Mouse (Mus musculus): ENCODE measurements at regions not wholly inside any gene's neighbourhood (a gene's known extent, or its start where the extent isn't known, plus 50 kb on each side); places are given as distances from the start of the nearest gene placed in this dataset.

- H3K4me3 ChIP-seq (ENCODE audit: low read depth, low read length): no peak overlapping the region
- no peak overlapping the region for H3K4me2 ChIP-seq (replicated peaks; ENCODE audit: low read depth, low read length)
- H3K9ac ChIP-seq (replicated peaks; ENCODE audit: low read depth): no peak overlapping the region
- DNase-seq (ENCODE audit: low spot score): no peak
- TF ChIP-seq CTCF (IDR thresholded peaks at IDR 0.05): no peak
- no peak for TF ChIP-seq EP300 (IDR thresholded peaks at IDR 0.05)
- H3K27ac ChIP-seq (ENCODE audit: low read length): no peak overlapping the region
- H3K36me3 ChIP-seq (ENCODE audit: insufficient read depth, low read length): no peaks in the 10 kb centered on the region
- no peaks in the 10 kb centered on the region for H3K9me3 ChIP-seq (ENCODE audit: low read length)
- no peaks in the 10 kb centered on the region for H3K27me3 ChIP-seq (replicated peaks; ENCODE audit: insufficient read depth, low read length)
- ATAC-seq: no peak
- WGBS: 56% methylated on average over 2 of the region's 2 CpGs
- no peaks in the 10 kb centered on the region for H3K4me1 ChIP-seq (ENCODE audit: insufficient read depth, low read depth, low read length)
Observed at GRCm38 (mm10) chr9:16925279-16925678, 424.2 kb upstream of the Fat3 start.

- DNase-seq (ENCODE audit: low spot score): no peak
- Histone ChIP-seq H3K4me2 (replicated peaks; ENCODE audit: low read depth, low read length) (no peak overlapping the region), H3K4me1 (ENCODE audit: insufficient read depth, low read depth, low read length) (no peaks in the 10 kb centered on the region), H3K27ac (ENCODE audit: low read length) (no peak overlapping the region), H3K4me3 (ENCODE audit: low read depth, low read length) (no peak overlapping the region), H3K9ac (replicated peaks; ENCODE audit: low read depth) (no peak overlapping the region), H3K9me3 (ENCODE audit: low read length) (no peaks in the 10 kb centered on the region), H3K27me3 (replicated peaks; ENCODE audit: insufficient read depth, low read length) (no peaks in the 10 kb centered on the region), H3K36me3 (ENCODE audit: insufficient read depth, low read length) (no peaks in the 10 kb centered on the region)
- TF ChIP-seq CTCF (IDR thresholded peaks at IDR 0.05): no peak
- ATAC-seq: no peak
Observed at GRCm38 (mm10) chr9:16906155-16906554, 405.1 kb upstream of the Fat3 start.

- Histone ChIP-seq H3K4me3 (ENCODE audit: low read depth, low read length) (no peak overlapping the region), H3K9ac (replicated peaks; ENCODE audit: low read depth) (no peak overlapping the region), H3K4me1 (ENCODE audit: insufficient read depth, low read depth, low read length) (no peaks in the 10 kb centered on the region), H3K4me2 (replicated peaks; ENCODE audit: low read depth, low read length) (no peak overlapping the region), H3K9me3 (ENCODE audit: low read length) (no peaks in the 10 kb centered on the region), H3K27ac (ENCODE audit: low read length) (no peak overlapping the region), H3K36me3 (ENCODE audit: insufficient read depth, low read length) (no peaks in the 10 kb centered on the region), H3K27me3 (replicated peaks; ENCODE audit: insufficient read depth, low read length) (no peaks in the 10 kb centered on the region)
- TF ChIP-seq CTCF (IDR thresholded peaks at IDR 0.05): no peak
- no peak for TF ChIP-seq EP300 (IDR thresholded peaks at IDR 0.05)
- 68% methylated on average over 2 of the region's 2 CpGs for WGBS
- ATAC-seq (no peak), DNase-seq (ENCODE audit: low spot score) (no peak)
Observed at GRCm38 (mm10) chr9:16899060-16899459, 398.0 kb upstream of the Fat3 start.

GRCm38 (mm10) chr9:16852458-16853026 is 351.5 kb upstream of the Fat3 start:
- no peak overlapping the region for H3K4me3 ChIP-seq (ENCODE audit: low read depth, low read length)
- no peak overlapping the region for H3K9ac ChIP-seq (replicated peaks; ENCODE audit: low read depth)
- H3K36me3 ChIP-seq (ENCODE audit: insufficient read depth, low read length): no peaks in the 10 kb centered on the region
- H3K27ac ChIP-seq (ENCODE audit: low read length): no peak overlapping the region
- DNase-seq (ENCODE audit: low spot score) (no peak), ATAC-seq (no peak)
- H3K9me3 ChIP-seq (ENCODE audit: low read length): no peaks in the 10 kb centered on the region
- no peak overlapping the region for H3K4me2 ChIP-seq (replicated peaks; ENCODE audit: low read depth, low read length)
- H3K4me1 ChIP-seq (ENCODE audit: insufficient read depth, low read depth, low read length): no peaks in the 10 kb centered on the region
- H3K27me3 ChIP-seq (replicated peaks; ENCODE audit: insufficient read depth, low read length): no peaks in the 10 kb centered on the region
- no peak for TF ChIP-seq CTCF (IDR thresholded peaks at IDR 0.05)
- WGBS: 76% methylated on average over 10 of the region's 10 CpGs

- ATAC-seq (no peak), DNase-seq (ENCODE audit: low spot score) (no peak)
- no peak for TF ChIP-seq CTCF (IDR thresholded peaks at IDR 0.05)
- no peak for TF ChIP-seq EP300 (IDR thresholded peaks at IDR 0.05)
- H3K36me3 ChIP-seq (ENCODE audit: insufficient read depth, low read length): no peaks in the 10 kb centered on the region
- H3K4me1 ChIP-seq (ENCODE audit: insufficient read depth, low read depth, low read length): no peaks in the 10 kb centered on the region
- WGBS: 58% methylated on average over 2 of the region's 2 CpGs
- no peak overlapping the region for H3K9ac ChIP-seq (replicated peaks; ENCODE audit: low read depth)
- no peaks in the 10 kb centered on the region for H3K9me3 ChIP-seq (ENCODE audit: low read length)
- H3K4me2 ChIP-seq (replicated peaks; ENCODE audit: low read depth, low read length): no peak overlapping the region
- H3K27ac ChIP-seq (ENCODE audit: low read length): no peak overlapping the region
- H3K27me3 ChIP-seq (replicated peaks; ENCODE audit: insufficient read depth, low read length): no peaks in the 10 kb centered on the region
- H3K4me3 ChIP-seq (ENCODE audit: low read depth, low read length): no peak overlapping the region
Observed at GRCm38 (mm10) chr9:16808494-16808893, 307.4 kb upstream of the Fat3 start.

- TF ChIP-seq EP300 (IDR thresholded peaks at IDR 0.05) (no peak), CTCF (IDR thresholded peaks at IDR 0.05) (no peak)
- no peak overlapping the region for H3K27ac ChIP-seq (ENCODE audit: low read length)
- no peaks in the 10 kb centered on the region for H3K4me1 ChIP-seq (ENCODE audit: insufficient read depth, low read depth, low read length)
- no peak overlapping the region for H3K9ac ChIP-seq (replicated peaks; ENCODE audit: low read depth)
- no peak overlapping the region for H3K4me3 ChIP-seq (ENCODE audit: low read depth, low read length)
- H3K9me3 ChIP-seq (ENCODE audit: low read length): no peaks in the 10 kb centered on the region
- no peak overlapping the region for H3K4me2 ChIP-seq (replicated peaks; ENCODE audit: low read depth, low read length)
- no peak for ATAC-seq
- no peak for DNase-seq (ENCODE audit: low spot score)
- no peaks in the 10 kb centered on the region for H3K27me3 ChIP-seq (replicated peaks; ENCODE audit: insufficient read depth, low read length)
- H3K36me3 ChIP-seq (ENCODE audit: insufficient read depth, low read length): no peaks in the 10 kb centered on the region
Observed at GRCm38 (mm10) chr9:16772867-16773266, 271.8 kb upstream of the Fat3 start.

DNA sequence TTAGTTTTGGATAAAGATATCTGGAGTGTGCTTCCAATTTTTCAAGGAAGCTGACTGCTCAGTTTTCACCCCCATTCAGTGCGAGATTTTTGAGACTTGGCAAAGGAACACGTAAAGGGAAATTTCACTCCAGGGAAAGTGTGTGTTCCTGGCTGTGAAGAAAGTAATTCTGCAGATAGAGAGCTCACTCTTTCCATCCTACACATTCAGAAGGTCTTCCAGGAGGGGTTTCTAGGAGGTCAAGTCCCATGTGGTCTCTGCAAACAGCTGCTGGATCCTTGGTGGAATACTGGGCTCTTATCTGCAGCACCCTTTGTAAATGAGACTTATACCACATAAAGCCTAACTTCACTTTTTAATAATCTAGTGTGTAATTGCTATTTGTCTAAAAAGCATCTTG is 226.6 kb upstream of the Fat3 start:
- ATAC-seq: no peak
- WGBS: 59% methylated on average over 2 of the region's 2 CpGs
- no peak for DNase-seq (ENCODE audit: low spot score)

More for the DNA sequence above, 226.6 kb upstream of the Fat3 start:
- no peak overlapping the region for H3K9ac ChIP-seq (replicated peaks; ENCODE audit: low read depth)
- H3K4me3 ChIP-seq (ENCODE audit: low read depth, low read length): no peak overlapping the region
- no peaks in the 10 kb centered on the region for H3K9me3 ChIP-seq (ENCODE audit: low read length)
- H3K4me1 ChIP-seq (ENCODE audit: insufficient read depth, low read depth, low read length): no peaks in the 10 kb centered on the region
- no peak overlapping the region for H3K4me2 ChIP-seq (replicated peaks; ENCODE audit: low read depth, low read length)
- H3K36me3 ChIP-seq (ENCODE audit: insufficient read depth, low read length): no peaks in the 10 kb centered on the region
- TF ChIP-seq CTCF (IDR thresholded peaks at IDR 0.05) (no peak), EP300 (IDR thresholded peaks at IDR 0.05) (no peak)
- no peaks in the 10 kb centered on the region for H3K27me3 ChIP-seq (replicated peaks; ENCODE audit: insufficient read depth, low read length)
- H3K27ac ChIP-seq (ENCODE audit: low read length): no peak overlapping the region

Measured in lung, postnatal 0 days (tissue).